Mouse (Mus musculus): ENCODE measurements around the gene 6030452D12Rik. TPM values are rescaled to one million over a fixed set of nuclear protein-coding genes. Genes with fewer than 3 reads are reported as not detected.

6030452D12Rik gene
- polyA plus RNA-seq (2014; fragmentation: Nextera tagmentation; extraction: Ambion mirVana), result not detected in 2 replicates

DNA sequence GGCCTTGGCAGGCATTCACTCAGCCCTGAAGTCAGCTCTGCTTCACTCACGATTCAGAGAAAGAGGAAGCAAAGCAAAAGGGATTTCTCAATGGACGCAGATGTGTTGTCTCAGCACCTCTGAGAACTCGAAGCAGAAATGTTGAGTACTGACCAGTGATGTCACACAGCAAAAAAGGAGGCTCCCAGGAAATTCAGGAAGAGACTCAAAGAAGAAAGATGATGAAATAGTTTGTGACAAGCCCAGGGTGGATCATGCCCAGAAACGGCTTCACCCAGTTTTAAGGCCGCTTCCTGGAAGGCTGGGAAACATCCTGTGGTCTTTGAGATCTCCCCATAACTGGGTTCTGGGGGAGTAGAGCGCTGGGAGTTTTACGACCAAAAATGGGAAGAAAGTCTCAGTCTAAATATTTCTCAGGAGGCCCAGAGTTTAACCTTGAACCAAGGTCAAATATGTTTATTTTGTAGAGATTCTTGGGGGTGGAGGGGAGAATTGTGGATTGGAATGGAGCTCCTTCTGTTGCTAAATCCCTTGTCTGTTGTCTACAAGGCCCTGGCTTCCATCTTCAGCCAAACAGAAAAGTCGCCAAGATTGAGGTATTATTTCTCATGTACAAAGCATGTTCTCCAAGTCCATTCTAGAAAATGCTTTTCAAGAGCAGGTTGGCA is at the start of gene 6030452D12Rik:
6030452D12Rik (plus strand) TSS at position 505 of the 668 bp plus-strand sequence.
- 77% methylated on average over 8 of the region's 8 CpGs for WGBS
- no peaks in the 10 kb centered on the region for H3K27me3 ChIP-seq (ENCODE audit: control insufficient read depth, insufficient read depth, low read length)
- H3K27ac ChIP-seq (replicated peaks in 1 of 2; ENCODE audit: control insufficient read depth in 1 of 2, insufficient read depth in 1 of 2, low read depth in 2 of 2, low read length in 2 of 2), result no peak within 1 kb of the TSS
- ATAC-seq (ENCODE audit: insufficient number of reproducible peaks, insufficient read depth, low FRiP score, low read depth), result no peak
- no peak within 1 kb of the TSS for H3K9ac ChIP-seq (ENCODE audit: low read length)
- no peak within 1 kb of the TSS for H3K4me3 ChIP-seq (ENCODE audit: control insufficient read depth in 1 of 2, insufficient read depth in 1 of 2, low read depth in 1 of 2, low read length in 2 of 2)
- H3K4me1 ChIP-seq (ENCODE audit: control insufficient read depth in 2 of 2, insufficient read depth in 2 of 2, low read length in 2 of 2), result peaks cover 0 to under 1% of the 10 kb centered on the region in 2 experiments; a peak in 1 of 4 replicates
- H3K4me2 ChIP-seq (ENCODE audit: low read length), result no peak within 1 kb of the TSS
- no peaks in the 10 kb centered on the region for H3K9me3 ChIP-seq (ENCODE audit: control insufficient read depth, low read length)
- H3K36me3 ChIP-seq (ENCODE audit: control insufficient read depth, insufficient read depth, low read length), result no peaks in the 10 kb centered on the region

DNA sequence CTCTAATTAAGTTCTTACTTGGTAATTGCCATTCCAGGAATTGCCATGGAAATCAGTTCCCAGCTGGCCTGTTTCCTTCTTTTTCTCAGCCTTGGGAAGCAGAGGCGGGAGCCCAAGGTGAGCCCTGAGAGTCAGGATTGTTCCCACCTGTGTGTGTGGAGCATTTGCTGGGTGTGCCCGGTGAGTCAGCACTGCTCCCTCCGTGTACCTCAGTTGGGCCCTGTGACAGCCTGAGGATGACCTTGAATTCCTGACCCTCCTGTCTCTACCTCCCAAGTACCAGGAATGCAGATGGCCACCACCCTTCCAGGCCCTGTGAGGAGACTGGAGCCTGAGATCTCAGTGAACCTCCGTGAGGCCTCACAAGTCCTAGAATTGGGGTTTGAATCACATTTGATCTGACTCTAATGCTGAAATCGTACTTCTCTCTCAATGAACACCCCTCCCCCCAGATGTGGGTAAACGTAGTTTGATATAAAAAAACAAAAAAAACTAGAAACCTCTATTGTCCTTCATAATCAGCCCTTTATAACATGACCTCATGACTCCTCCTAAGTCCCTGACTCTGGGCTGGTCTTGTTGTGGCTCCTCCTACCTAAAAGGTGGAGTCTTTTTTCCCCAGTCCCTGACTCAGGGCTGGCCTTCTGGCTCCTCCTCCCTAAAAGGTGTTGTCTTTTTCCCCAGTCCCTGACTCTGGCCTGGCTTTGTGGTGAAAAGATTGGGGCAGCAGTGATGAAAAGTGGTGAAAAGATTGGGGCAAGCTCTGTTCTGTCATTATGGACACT is 48.8 kb upstream of the 6030452D12Rik start:
- Histone ChIP-seq H3K9me3 (ENCODE audit: control insufficient read depth, low read length) (no peaks in the 10 kb centered on the region), H3K4me3 (ENCODE audit: control insufficient read depth in 1 of 2, insufficient read depth in 1 of 2, low read depth in 1 of 2, low read length in 2 of 2) (no peak overlapping the region), H3K4me2 (ENCODE audit: low read length) (no peak overlapping the region), H3K27me3 (ENCODE audit: control insufficient read depth, insufficient read depth, low read length) (no peaks in the 10 kb centered on the region), H3K4me1 (ENCODE audit: control insufficient read depth in 2 of 2, insufficient read depth in 2 of 2, low read length in 2 of 2) (no peaks in the 10 kb centered on the region), H3K9ac (ENCODE audit: low read length) (no peak overlapping the region), H3K27ac (replicated peaks in 1 of 2; ENCODE audit: control insufficient read depth in 1 of 2, insufficient read depth in 1 of 2, low read depth in 2 of 2, low read length in 2 of 2) (no peak overlapping the region), H3K36me3 (ENCODE audit: control insufficient read depth, insufficient read depth, low read length) (no peaks in the 10 kb centered on the region)
- WGBS, result 71% methylated on average over 6 of the region's 6 CpGs
- ATAC-seq (ENCODE audit: insufficient number of reproducible peaks, insufficient read depth, low FRiP score, low read depth), result no peak

DNA sequence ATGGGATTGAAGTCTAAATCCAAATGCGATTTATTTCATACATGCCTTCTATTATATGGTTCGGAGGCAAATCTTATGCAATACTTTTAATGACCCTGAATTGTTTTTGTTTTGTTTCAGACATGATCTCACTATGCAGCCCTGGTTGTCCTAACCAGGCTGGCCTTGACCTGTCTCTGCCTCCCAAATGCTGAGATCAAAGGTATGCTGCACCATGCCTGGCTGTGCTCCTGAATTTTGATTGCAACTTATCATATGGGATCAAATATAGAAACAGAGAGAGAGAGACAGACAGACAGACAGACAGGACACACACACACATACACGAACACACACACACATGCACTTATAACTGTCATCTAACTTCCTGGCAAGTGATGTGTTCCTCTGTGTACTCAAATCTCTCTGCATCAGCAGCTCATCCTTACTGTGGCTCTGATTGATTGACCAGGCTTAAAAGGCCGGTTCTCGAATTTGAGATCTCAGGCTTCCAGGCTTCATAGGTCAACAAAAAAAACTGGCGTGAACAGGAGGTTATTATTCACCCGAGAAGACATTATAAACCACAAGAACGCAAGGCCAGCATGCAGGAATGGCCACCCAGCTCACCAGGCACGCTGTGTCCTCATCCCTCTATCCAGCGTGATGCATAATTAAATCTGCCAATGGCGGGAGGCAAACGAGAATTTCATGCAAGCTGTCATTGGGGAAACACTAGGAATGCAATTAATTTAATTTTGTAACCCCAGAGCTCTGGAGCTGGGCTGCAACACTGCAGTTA is 47.4 kb upstream of the 6030452D12Rik start:
- no peaks in the 10 kb centered on the region for H3K4me1 ChIP-seq (ENCODE audit: control insufficient read depth in 2 of 2, insufficient read depth in 2 of 2, low read length in 2 of 2)
- no peaks in the 10 kb centered on the region for H3K27me3 ChIP-seq (ENCODE audit: control insufficient read depth, insufficient read depth, low read length)
- 76% methylated on average over 12 of the region's 12 CpGs for WGBS
- H3K9ac ChIP-seq (ENCODE audit: low read length), result no peak overlapping the region
- H3K4me3 ChIP-seq (ENCODE audit: control insufficient read depth in 1 of 2, insufficient read depth in 1 of 2, low read depth in 1 of 2, low read length in 2 of 2), result no peak overlapping the region
- H3K27ac ChIP-seq (replicated peaks in 1 of 2; ENCODE audit: control insufficient read depth in 1 of 2, insufficient read depth in 1 of 2, low read depth in 2 of 2, low read length in 2 of 2), result no peak overlapping the region
- H3K4me2 ChIP-seq (ENCODE audit: low read length), result no peak overlapping the region
- no peaks in the 10 kb centered on the region for H3K36me3 ChIP-seq (ENCODE audit: control insufficient read depth, insufficient read depth, low read length)
- ATAC-seq (ENCODE audit: insufficient number of reproducible peaks, insufficient read depth, low FRiP score, low read depth), result no peak
- H3K9me3 ChIP-seq (ENCODE audit: control insufficient read depth, low read length), result no peaks in the 10 kb centered on the region

DNA sequence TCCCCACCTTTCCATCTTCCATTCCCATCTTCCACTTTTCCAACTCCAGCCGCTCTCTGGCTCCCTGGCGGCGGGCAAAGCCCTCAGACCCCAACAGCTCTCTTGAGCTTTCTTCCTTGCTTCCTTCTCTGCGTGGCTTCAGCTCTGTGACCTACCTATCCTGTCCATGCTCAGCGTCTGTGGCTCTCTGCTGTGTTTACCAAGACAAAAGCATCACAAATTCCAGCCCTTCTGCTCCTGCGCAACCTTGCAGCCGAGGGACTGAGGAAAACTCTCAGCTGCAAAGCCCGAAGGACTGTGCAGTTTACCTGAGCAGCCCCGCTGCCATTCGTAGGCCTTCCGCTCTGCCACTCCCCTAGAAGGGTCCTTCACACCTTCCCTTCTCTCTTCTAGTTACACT is 46.3 kb upstream of the 6030452D12Rik start:
- no peak overlapping the region for H3K4me2 ChIP-seq (ENCODE audit: low read length)
- H3K27ac ChIP-seq (replicated peaks in 1 of 2; ENCODE audit: control insufficient read depth in 1 of 2, insufficient read depth in 1 of 2, low read depth in 2 of 2, low read length in 2 of 2), result no peak overlapping the region
- ATAC-seq (ENCODE audit: insufficient number of reproducible peaks, insufficient read depth, low FRiP score, low read depth), result no peak
- H3K27me3 ChIP-seq (ENCODE audit: control insufficient read depth, insufficient read depth, low read length), result no peaks in the 10 kb centered on the region
- no peaks in the 10 kb centered on the region for H3K4me1 ChIP-seq (ENCODE audit: control insufficient read depth in 2 of 2, insufficient read depth in 2 of 2, low read length in 2 of 2)
- whole genome bisulfite sequencing, result 69% methylated on average over 11 of the region's 11 CpGs
- no peak overlapping the region for H3K9ac ChIP-seq (ENCODE audit: low read length)
- H3K36me3 ChIP-seq (ENCODE audit: control insufficient read depth, insufficient read depth, low read length), result no peaks in the 10 kb centered on the region
- H3K4me3 ChIP-seq (ENCODE audit: control insufficient read depth in 1 of 2, insufficient read depth in 1 of 2, low read depth in 1 of 2, low read length in 2 of 2), result no peak overlapping the region
- H3K9me3 ChIP-seq (ENCODE audit: control insufficient read depth, low read length), result no peaks in the 10 kb centered on the region

DNA sequence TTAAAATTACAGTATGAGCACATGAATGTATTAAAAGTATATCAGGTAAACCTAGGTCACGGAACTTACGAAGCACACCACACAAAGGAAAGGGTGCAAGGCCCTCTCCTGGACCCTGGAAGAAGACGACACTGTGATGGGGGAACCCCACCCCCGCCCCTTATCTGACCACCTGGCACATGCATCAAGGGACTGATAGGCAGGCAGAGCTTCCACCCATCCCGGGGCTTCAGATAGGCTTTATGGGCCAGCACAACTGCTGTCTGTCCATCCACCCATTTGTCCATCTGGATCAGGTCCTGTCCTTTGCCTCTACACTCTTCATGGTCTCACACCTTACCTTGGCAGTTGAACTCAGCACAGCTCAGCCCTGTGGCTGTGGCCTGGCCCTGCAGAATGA is 38.2 kb upstream of the 6030452D12Rik start:
- peaks cover 13 to 14% of the 10 kb centered on the region in 2 experiments; a peak in 3 of 4 replicates for H3K4me1 ChIP-seq (ENCODE audit: control insufficient read depth in 2 of 2, insufficient read depth in 2 of 2, low read length in 2 of 2)
- no peak for ATAC-seq (ENCODE audit: insufficient number of reproducible peaks, insufficient read depth, low FRiP score, low read depth)
- no peak overlapping the region for H3K4me2 ChIP-seq (ENCODE audit: low read length)
- H3K27me3 ChIP-seq (ENCODE audit: control insufficient read depth, insufficient read depth, low read length), result no peaks in the 10 kb centered on the region
- H3K4me3 ChIP-seq (ENCODE audit: control insufficient read depth in 1 of 2, insufficient read depth in 1 of 2, low read depth in 1 of 2, low read length in 2 of 2), result no peak overlapping the region
- no peak overlapping the region for H3K27ac ChIP-seq (replicated peaks in 1 of 2; ENCODE audit: control insufficient read depth in 1 of 2, insufficient read depth in 1 of 2, low read depth in 2 of 2, low read length in 2 of 2)
- H3K9ac ChIP-seq (ENCODE audit: low read length), result no peak overlapping the region
- no peaks in the 10 kb centered on the region for H3K36me3 ChIP-seq (ENCODE audit: control insufficient read depth, insufficient read depth, low read length)
- 54% methylated on average over 5 of the region's 5 CpGs for WGBS
- H3K9me3 ChIP-seq (ENCODE audit: control insufficient read depth, low read length), result no peaks in the 10 kb centered on the region

DNA sequence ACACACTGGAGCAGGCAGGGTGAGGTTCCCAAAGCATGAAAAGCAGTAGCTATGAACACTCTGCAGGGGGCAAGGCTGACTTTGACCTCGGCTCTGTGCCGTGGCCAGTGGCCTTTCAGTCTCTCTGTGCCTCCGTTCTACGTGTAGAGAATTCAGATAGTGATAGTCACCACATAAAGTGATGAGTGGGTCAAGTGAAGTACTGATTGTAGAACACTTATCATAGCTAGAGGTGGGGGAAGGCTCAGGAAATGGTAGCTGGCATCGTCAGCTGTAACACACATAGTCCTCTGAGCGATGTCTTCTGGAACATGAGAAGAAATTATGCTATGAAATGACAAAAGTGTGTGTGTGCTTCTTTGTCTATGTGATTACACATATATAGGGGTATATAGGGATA is 36.5 kb upstream of the 6030452D12Rik start:
- Histone ChIP-seq H3K4me1 (ENCODE audit: control insufficient read depth in 2 of 2, insufficient read depth in 2 of 2, low read length in 2 of 2) (peaks cover 13 to 14% of the 10 kb centered on the region in 2 experiments; a peak in 3 of 4 replicates), H3K9ac (ENCODE audit: low read length) (no peak overlapping the region), H3K27me3 (ENCODE audit: control insufficient read depth, insufficient read depth, low read length) (no peaks in the 10 kb centered on the region), H3K9me3 (ENCODE audit: control insufficient read depth, low read length) (no peaks in the 10 kb centered on the region), H3K4me2 (ENCODE audit: low read length) (no peak overlapping the region), H3K4me3 (ENCODE audit: control insufficient read depth in 1 of 2, insufficient read depth in 1 of 2, low read depth in 1 of 2, low read length in 2 of 2) (no peak overlapping the region), H3K36me3 (ENCODE audit: control insufficient read depth, insufficient read depth, low read length) (no peaks in the 10 kb centered on the region), H3K27ac (replicated peaks in 1 of 2; ENCODE audit: control insufficient read depth in 1 of 2, insufficient read depth in 1 of 2, low read depth in 2 of 2, low read length in 2 of 2) (no peak overlapping the region)
- no peak for ATAC-seq (ENCODE audit: insufficient number of reproducible peaks, insufficient read depth, low FRiP score, low read depth)
- WGBS, result 25% methylated on average over 6 of the region's 6 CpGs

DNA sequence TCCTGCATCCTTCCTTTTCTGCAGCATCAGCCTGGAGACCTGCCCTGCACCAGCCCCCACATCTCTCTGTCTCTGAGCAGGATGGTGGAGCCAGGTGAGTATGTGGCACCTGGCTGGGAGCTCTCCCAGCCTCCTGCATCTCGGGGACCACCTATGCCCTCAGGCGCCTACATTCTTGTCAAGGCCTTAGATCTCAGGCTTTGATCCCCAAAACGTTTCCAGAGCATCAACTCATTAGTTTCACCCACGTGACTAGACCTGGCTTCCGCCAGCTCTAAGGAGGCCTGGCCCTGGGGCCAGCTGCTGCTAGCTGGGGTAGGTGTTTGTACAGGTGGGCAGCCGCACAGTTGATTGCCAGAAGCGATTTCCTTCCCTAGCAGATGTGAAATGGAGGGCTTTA is 30.8 kb upstream of the 6030452D12Rik start:
- no peak overlapping the region for H3K27ac ChIP-seq (replicated peaks in 1 of 2; ENCODE audit: control insufficient read depth in 1 of 2, insufficient read depth in 1 of 2, low read depth in 2 of 2, low read length in 2 of 2)
- no peaks in the 10 kb centered on the region for H3K36me3 ChIP-seq (ENCODE audit: control insufficient read depth, insufficient read depth, low read length)
- H3K9ac ChIP-seq (ENCODE audit: low read length), result no peak overlapping the region
- no peaks in the 10 kb centered on the region for H3K27me3 ChIP-seq (ENCODE audit: control insufficient read depth, insufficient read depth, low read length)
- no peak overlapping the region for H3K4me2 ChIP-seq (ENCODE audit: low read length)
- WGBS, result 63% methylated on average over 7 of the region's 7 CpGs
- ATAC-seq (ENCODE audit: insufficient number of reproducible peaks, insufficient read depth, low FRiP score, low read depth), result no peak
- no peak overlapping the region for H3K4me3 ChIP-seq (ENCODE audit: control insufficient read depth in 1 of 2, insufficient read depth in 1 of 2, low read depth in 1 of 2, low read length in 2 of 2)
- H3K9me3 ChIP-seq (ENCODE audit: control insufficient read depth, low read length), result no peaks in the 10 kb centered on the region
- no peaks in the 10 kb centered on the region for H3K4me1 ChIP-seq (ENCODE audit: control insufficient read depth in 2 of 2, insufficient read depth in 2 of 2, low read length in 2 of 2)

All from heart, embryonic 14.5 days (tissue).